Mouse (Mus musculus): ENCODE measurements around the gene H2-Eb1. TPM values are rescaled to one million over a fixed set of nuclear protein-coding genes. Genes with fewer than 3 reads are reported as not detected.

H2-Eb1 gene
- 415 to 638 TPM (median 573 TPM) in 3 replicates for total RNA-seq (2017)

GRCm38 (mm10) chr17:34305380-34306030 lies at the start of gene H2-Eb1:
H2-Eb1 (plus strand) TSS chr17:34305867.
- ATAC-seq (replicated peaks; ENCODE audit: insufficient number of reproducible peaks, low FRiP score, low TSS enrichment, poor library complexity, severe bottlenecking) = peak; percentile 71

GRCm38 (mm10) chr17:34256501-34256900 lies 49.2 kb upstream of the H2-Eb1 start:
- no peak for ATAC-seq (replicated peaks; ENCODE audit: insufficient number of reproducible peaks, low FRiP score, low TSS enrichment, poor library complexity, severe bottlenecking)

- ATAC-seq (replicated peaks; ENCODE audit: insufficient number of reproducible peaks, low FRiP score, low TSS enrichment, poor library complexity, severe bottlenecking) = peak; percentile 85
Measured at GRCm38 (mm10) chr17:34257594-34258375, 47.9 kb upstream of the H2-Eb1 start, which contains the start of gene H2-Ab1. H2-Ab1 (plus strand) TSS chr17:34257689.

GRCm38 (mm10) chr17:34260551-34260950 lies 45.1 kb upstream of the H2-Eb1 start:
- ATAC-seq (replicated peaks; ENCODE audit: insufficient number of reproducible peaks, low FRiP score, low TSS enrichment, poor library complexity, severe bottlenecking) = no peak

GRCm38 (mm10) chr17:34261502-34261901 lies 44.2 kb upstream of the H2-Eb1 start:
- peak; percentile 54 for ATAC-seq (replicated peaks; ENCODE audit: insufficient number of reproducible peaks, low FRiP score, low TSS enrichment, poor library complexity, severe bottlenecking)

- peak; percentile 64 for ATAC-seq (replicated peaks; ENCODE audit: insufficient number of reproducible peaks, low FRiP score, low TSS enrichment, poor library complexity, severe bottlenecking)
Measured at GRCm38 (mm10) chr17:34263068-34263467, 42.6 kb upstream of the H2-Eb1 start.

- no peak for ATAC-seq (replicated peaks; ENCODE audit: insufficient number of reproducible peaks, low FRiP score, low TSS enrichment, poor library complexity, severe bottlenecking)
Measured at GRCm38 (mm10) chr17:34263811-34264371, 41.8 kb upstream of the H2-Eb1 start.

GRCm38 (mm10) chr17:34264452-34265351 lies 41.0 kb upstream of the H2-Eb1 start:
- ATAC-seq (replicated peaks; ENCODE audit: insufficient number of reproducible peaks, low FRiP score, low TSS enrichment, poor library complexity, severe bottlenecking) = no peak

GRCm38 (mm10) chr17:34268262-34268661 lies 37.4 kb upstream of the H2-Eb1 start:
- ATAC-seq (replicated peaks; ENCODE audit: insufficient number of reproducible peaks, low FRiP score, low TSS enrichment, poor library complexity, severe bottlenecking) = no peak

- no peak for ATAC-seq (replicated peaks; ENCODE audit: insufficient number of reproducible peaks, low FRiP score, low TSS enrichment, poor library complexity, severe bottlenecking)
Measured at GRCm38 (mm10) chr17:34268748-34269147, 36.9 kb upstream of the H2-Eb1 start.

GRCm38 (mm10) chr17:34269817-34270216 lies 35.9 kb upstream of the H2-Eb1 start:
- ATAC-seq (replicated peaks; ENCODE audit: insufficient number of reproducible peaks, low FRiP score, low TSS enrichment, poor library complexity, severe bottlenecking) = no peak

- ATAC-seq (replicated peaks; ENCODE audit: insufficient number of reproducible peaks, low FRiP score, low TSS enrichment, poor library complexity, severe bottlenecking) = no peak
Measured at GRCm38 (mm10) chr17:34270230-34270629, 35.4 kb upstream of the H2-Eb1 start.

- no peak for ATAC-seq (replicated peaks; ENCODE audit: insufficient number of reproducible peaks, low FRiP score, low TSS enrichment, poor library complexity, severe bottlenecking)
Measured at GRCm38 (mm10) chr17:34270940-34271339, 34.7 kb upstream of the H2-Eb1 start.

GRCm38 (mm10) chr17:34272102-34272501 lies 33.6 kb upstream of the H2-Eb1 start:
- ATAC-seq (replicated peaks; ENCODE audit: insufficient number of reproducible peaks, low FRiP score, low TSS enrichment, poor library complexity, severe bottlenecking) = no peak

GRCm38 (mm10) chr17:34280499-34281038 lies 25.1 kb upstream of the H2-Eb1 start:
- ATAC-seq (replicated peaks; ENCODE audit: insufficient number of reproducible peaks, low FRiP score, low TSS enrichment, poor library complexity, severe bottlenecking) = peak; percentile 41

GRCm38 (mm10) chr17:34281836-34282235 lies 23.8 kb upstream of the H2-Eb1 start:
- no peak for ATAC-seq (replicated peaks; ENCODE audit: insufficient number of reproducible peaks, low FRiP score, low TSS enrichment, poor library complexity, severe bottlenecking)

- no peak for ATAC-seq (replicated peaks; ENCODE audit: insufficient number of reproducible peaks, low FRiP score, low TSS enrichment, poor library complexity, severe bottlenecking)
Measured at GRCm38 (mm10) chr17:34285371-34285770, 20.3 kb upstream of the H2-Eb1 start.

- no peak for ATAC-seq (replicated peaks; ENCODE audit: insufficient number of reproducible peaks, low FRiP score, low TSS enrichment, poor library complexity, severe bottlenecking)
Measured at GRCm38 (mm10) chr17:34285848-34286247, 19.8 kb upstream of the H2-Eb1 start.

Data from monocyte, adult 5-6 weeks (primary cell).